In the genomic region with DNA sequence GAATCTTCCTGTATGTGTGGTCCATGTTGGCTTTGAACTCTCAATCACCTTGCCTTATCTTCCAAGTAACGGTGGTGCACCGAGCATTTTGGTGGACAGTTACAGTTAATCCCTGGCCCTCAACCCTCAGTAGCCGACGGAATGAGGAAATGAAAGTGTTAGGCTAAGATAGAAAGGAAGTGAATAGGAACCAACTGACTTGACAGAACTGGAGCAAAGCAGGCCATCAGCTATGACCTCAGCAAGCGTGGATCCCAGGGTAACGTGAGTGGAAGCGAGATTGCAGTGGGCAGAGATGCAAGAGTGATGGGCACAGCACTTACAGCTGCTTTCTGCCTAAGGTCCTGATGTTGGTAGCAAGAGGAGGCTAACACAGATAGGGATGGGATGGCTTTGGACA, we compare ENCODE assay signal across 34 mouse cellular contexts. TPM values are rescaled to one million over a fixed set of nuclear protein-coding genes. Genes with fewer than 3 reads are reported as not detected.
DNase-seq lines count a peak whose midpoint lies in the region; ATAC-seq and TF ChIP-seq lines count a peak whose summit lies in the region.
"Had no signal": no experiment of that assay in that cellular context is flagged by ENCODE, and none has a peak within 500 bp of the region (broad histone marks: within the 10 kb centered on the region; RNA-seq: fewer than 3 reads in every experiment).

No protein-coding gene starts in this region.

- H3K36me3 ChIP-seq in heart, embryonic 10.5 days: peaks cover 54% of the 10 kb centered on the region
- peaks cover 52% of the 10 kb centered on the region for H3K36me3 ChIP-seq in hindbrain, embryonic 13.5 days

- no peak overlapping the region for H3K27ac ChIP-seq in heart, embryonic 10.5 days
- H3K27ac ChIP-seq in bone marrow macrophage, adult 2 months (ENCODE audit: insufficient read depth, low read depth, low read length): 0 out of 2 replicates have a peak overlapping the region, but pooled peaks have one; percentile 39
- no peak overlapping the region for H3K27ac ChIP-seq in hindbrain, embryonic 13.5 days
- H3K27ac ChIP-seq: embryonic facial prominence, embryonic 13.5 days; forebrain, embryonic 10.5 days; forebrain, embryonic 15.5 days; heart, adult 2 months; hindbrain, postnatal 0 days; left cerebral cortex, adult 2 months; limb, embryonic 12.5 days; liver, embryonic 15.5 days; neural tube, embryonic 13.5 days; stomach, embryonic 15.5 days had no signal

- TF ChIP-seq CTCF in bone marrow macrophage, adult 2 months (IDR thresholded peaks at IDR 0.05; ENCODE audit: low read depth, low read length): no peak

- no peak overlapping the region for H3K9ac ChIP-seq in hindbrain, embryonic 13.5 days
- H3K9ac ChIP-seq: embryonic facial prominence, embryonic 13.5 days; forebrain, embryonic 15.5 days; limb, embryonic 12.5 days; liver, embryonic 15.5 days; lung, embryonic 14.5 days; neural tube, embryonic 13.5 days; stomach, embryonic 15.5 days had no signal

- H3K9me3 ChIP-seq in heart, embryonic 10.5 days: no peaks in the 10 kb centered on the region
- H3K9me3 ChIP-seq in hindbrain, embryonic 13.5 days: no peaks in the 10 kb centered on the region
- H3K9me3 ChIP-seq: embryonic facial prominence, embryonic 13.5 days; forebrain, embryonic 10.5 days; forebrain, embryonic 15.5 days; limb, embryonic 12.5 days; liver, embryonic 15.5 days; neural tube, embryonic 13.5 days; stomach, embryonic 15.5 days had no signal

- peak; percentile 92 for ATAC-seq in megakaryocyte, adult 5-6 weeks (ENCODE audit: poor library complexity, severe bottlenecking)
- peak; percentile 87 for ATAC-seq in neutrophil, adult 5-6 weeks (ENCODE audit: extremely low read depth, insufficient number of reproducible peaks, low FRiP score, poor library complexity, severe bottlenecking)
- no peak for ATAC-seq in hindbrain, embryonic 13.5 days (ENCODE audit: low FRiP score)
- ATAC-seq: forebrain, embryonic 15.5 days; hindbrain, postnatal 0 days; intestine, embryonic 16.5 days; midbrain, embryonic 16.5 days had no signal

- 88% methylated on average over 7 of the region's 7 CpGs for WGBS in heart, embryonic 10.5 days
- 96% methylated on average over 7 of the region's 7 CpGs for WGBS in hindbrain, embryonic 13.5 days

- DNase-seq in heart, adult 11 months: peak; percentile 94
- no peak for DNase-seq in heart, embryonic 10.5 days (ENCODE audit: low spot score)
- DNase-seq in embryo, embryonic 11 days: no peak
- DNase-seq in ovary, adult 18-20 months (ENCODE audit: low spot score): no peak
- DNase-seq: adrenal gland, adult 8-10 months; cerebellum, adult 11 months; cerebellum, adult 9-10 months; cerebellum, postnatal 36 days; gastrocnemius, postnatal 25 days; heart, adult 2 months; heart, postnatal 14 days; kidney, adult 8-10 months; kidney, postnatal 10 days; layer of hippocampus, adult 9-11 months; lung, embryonic 14.5 days; lung, postnatal 4 days; right cerebral cortex, postnatal 25 days; thymus, postnatal 25 days had no signal

- peaks cover 5% of the 10 kb centered on the region; the same call in 1 of the 2 replicates for H3K4me1 ChIP-seq in heart, embryonic 10.5 days
- peaks cover 42% of the 10 kb centered on the region for H3K4me1 ChIP-seq in bone marrow macrophage, adult 2 months (ENCODE audit: control insufficient read depth, insufficient read depth, low read length)
- H3K4me1 ChIP-seq in hindbrain, embryonic 13.5 days (replicated peaks): no peaks in the 10 kb centered on the region
- H3K4me1 ChIP-seq: embryonic facial prominence, embryonic 13.5 days; forebrain, embryonic 10.5 days; forebrain, embryonic 15.5 days; limb, embryonic 12.5 days; neural tube, embryonic 13.5 days; stomach, embryonic 15.5 days had no signal

- H3K4me3 ChIP-seq in heart, embryonic 10.5 days: no peak overlapping the region
- H3K4me3 ChIP-seq in bone marrow macrophage, adult 2 months (ENCODE audit: insufficient read depth, low read length): no peak overlapping the region
- no peak overlapping the region for H3K4me3 ChIP-seq in hindbrain, embryonic 13.5 days
- H3K4me3 ChIP-seq: embryonic facial prominence, embryonic 13.5 days; forebrain, embryonic 10.5 days; forebrain, embryonic 15.5 days; heart, adult 2 months; left cerebral cortex, adult 2 months; limb, embryonic 12.5 days; liver, embryonic 15.5 days; neural tube, embryonic 13.5 days; stomach, embryonic 15.5 days had no signal

- no peak overlapping the region for H3K4me2 ChIP-seq in hindbrain, embryonic 13.5 days
- H3K4me2 ChIP-seq: embryonic facial prominence, embryonic 13.5 days; forebrain, embryonic 15.5 days; limb, embryonic 12.5 days; liver, embryonic 15.5 days; lung, embryonic 14.5 days; midbrain, embryonic 11.5 days; neural tube, embryonic 13.5 days; stomach, embryonic 15.5 days had no signal

- no peak for TF ChIP-seq POLR2A in bone marrow macrophage, adult 2 months (IDR thresholded peaks at IDR 0.05; ENCODE audit: borderline replicate concordance, low read depth, low read length)

- no peaks in the 10 kb centered on the region for H3K27me3 ChIP-seq in heart, embryonic 10.5 days (ENCODE audit: insufficient read depth, poor library complexity, severe bottlenecking)
- no peaks in the 10 kb centered on the region for H3K27me3 ChIP-seq in hindbrain, embryonic 13.5 days
- H3K27me3 ChIP-seq: embryonic facial prominence, embryonic 13.5 days; forebrain, embryonic 15.5 days; limb, embryonic 12.5 days; liver, embryonic 15.5 days; neural tube, embryonic 13.5 days; stomach, embryonic 15.5 days had no signal

RNA-seq across cellular contexts. Expression of a gene that starts 31.5 kb away (rescaled TPM):
- 29.3 and 32.1 TPM in 2 replicates for polyA plus RNA-seq in heart, embryonic 10.5 days (2016; fragmentation: Nextera tagmentation; extraction: Ambion mirVana)
- 51.6 and 54.1 TPM in 2 replicates for polyA plus RNA-seq in bone marrow macrophage, adult 2 months (2012; ENCODE audit: insufficient read depth, insufficient read length, missing spikeins)
- 75.5 and 85.5 TPM in 2 replicates for total RNA-seq in megakaryocyte, adult 5-6 weeks (2015)
- 88.0 and 90.9 TPM in 2 replicates for total RNA-seq in megakaryocyte, adult 5-6 weeks (2017)
- total RNA-seq in neutrophil, adult 5-6 weeks (2017): 81.3 and 81.6 TPM in 2 replicates
- 33.4 and 33.6 TPM in 2 replicates for polyA plus RNA-seq in hindbrain, embryonic 13.5 days (2015; fragmentation: Nextera tagmentation; extraction: Ambion mirVana)
